Mouse (Mus musculus) c-Kit-positive CD71-negative TER-119-negative erythroid progenitor cells, embryonic 14.5 days (primary cell): ENCODE measurements around the gene Fam135a.
"Not testable (repeated sequence)": the region's sequence is repeated elsewhere in the genome, so short reads cannot be mapped to it uniquely, and the experiment has no call there.

Experiments used
- DNase-seq: peaks from one replicate; pipeline ENCODE4 v3.0.0-alpha.2; 2013; ENCODE audit warnings: low read depth

Fam135a gene

DNA sequence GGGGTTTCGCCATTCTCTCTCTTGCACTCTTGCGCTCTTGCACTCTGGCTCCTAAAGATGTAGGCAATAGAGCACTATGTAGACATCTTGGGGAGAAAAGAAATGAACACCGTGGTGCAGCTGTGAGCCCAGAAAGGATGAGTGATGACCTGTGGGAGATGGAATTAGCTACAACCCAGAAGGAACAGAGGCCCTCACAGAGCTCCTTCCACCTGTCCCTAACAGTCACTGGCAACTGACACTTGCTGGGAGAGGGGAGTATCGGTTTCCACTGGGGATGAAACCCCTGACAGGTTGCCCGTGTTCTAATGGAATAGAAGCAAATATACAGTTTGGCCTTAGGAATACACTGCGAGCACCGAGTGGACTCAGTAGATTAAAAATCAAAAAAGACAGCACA is 31.3 kb downstream of the Fam135a start:
- no peak for DNase-seq

- DNase-seq, result no peak
These were observed 33.4 kb downstream of the Fam135a start for GRCm38 (mm10) chr1:24066706-24067105.

DNA sequence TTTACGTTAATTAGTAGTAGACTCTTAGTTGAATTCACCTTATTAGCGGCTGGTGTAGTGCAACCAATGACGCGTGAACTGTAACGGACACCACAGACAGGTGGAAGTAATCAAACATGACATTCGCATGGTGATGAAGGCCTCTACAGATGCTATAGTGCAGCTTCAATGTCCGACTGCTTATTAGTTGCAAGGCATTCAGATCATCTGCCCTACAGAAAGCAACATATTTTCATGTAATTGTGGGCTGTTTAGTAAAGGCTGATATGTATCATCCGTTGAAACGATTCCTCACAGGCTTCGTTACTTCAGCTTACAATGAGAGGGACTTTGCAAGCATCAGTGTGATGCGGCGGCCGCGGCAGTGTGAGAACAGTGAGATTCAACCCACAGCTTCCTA is 44.4 kb downstream of the Fam135a start:
- DNase-seq, result no peak

GRCm38 (mm10) chr1:24046730-24047510 is 53.2 kb downstream of the Fam135a start:
- no peak for DNase-seq

- DNase-seq, result no peak
These were observed 54.5 kb downstream of the Fam135a start for GRCm38 (mm10) chr1:24045627-24046026.

DNA sequence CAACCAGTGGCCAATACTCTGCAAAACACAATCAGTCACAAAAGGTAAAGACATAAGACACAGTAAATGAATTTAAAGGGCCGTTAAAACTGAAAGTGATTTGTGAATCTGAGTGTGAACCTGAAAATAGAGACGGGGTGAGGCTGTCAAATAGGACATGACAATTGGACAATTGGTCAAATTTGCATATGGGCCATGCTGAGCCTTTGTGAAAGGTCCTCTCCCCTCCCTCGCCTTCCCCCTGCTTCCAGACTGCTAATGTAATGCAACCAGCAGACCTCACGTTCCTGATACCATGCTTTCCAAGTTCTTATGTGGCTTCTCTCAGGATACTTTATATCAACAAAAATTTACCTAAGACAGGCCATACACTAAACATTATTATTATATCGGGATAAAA is 57.1 kb downstream of the Fam135a start:
- no peak for DNase-seq

GRCm38 (mm10) chr1:24033759-24034423 is 66.2 kb downstream of the Fam135a start:
- DNase-seq, result no peak

DNA sequence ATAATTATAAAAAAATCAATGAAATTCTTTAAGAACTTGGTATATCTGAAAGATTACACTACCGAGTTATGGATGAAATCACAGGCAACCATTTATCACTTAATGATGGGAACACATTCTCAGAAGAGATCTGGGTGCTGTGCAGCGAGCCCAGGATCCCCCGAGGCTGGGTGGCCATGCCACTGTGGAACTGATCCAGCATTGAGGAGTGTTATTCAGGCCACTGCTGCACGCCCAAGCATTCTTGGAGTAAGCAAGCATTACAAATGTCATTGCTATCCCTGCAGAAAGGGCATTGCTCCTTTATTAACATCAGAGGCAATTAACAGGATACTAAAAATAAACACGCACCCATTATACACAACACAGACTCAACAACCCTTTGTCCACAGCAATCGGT is 89.3 kb downstream of the Fam135a start:
- DNase-seq, result no peak

DNA sequence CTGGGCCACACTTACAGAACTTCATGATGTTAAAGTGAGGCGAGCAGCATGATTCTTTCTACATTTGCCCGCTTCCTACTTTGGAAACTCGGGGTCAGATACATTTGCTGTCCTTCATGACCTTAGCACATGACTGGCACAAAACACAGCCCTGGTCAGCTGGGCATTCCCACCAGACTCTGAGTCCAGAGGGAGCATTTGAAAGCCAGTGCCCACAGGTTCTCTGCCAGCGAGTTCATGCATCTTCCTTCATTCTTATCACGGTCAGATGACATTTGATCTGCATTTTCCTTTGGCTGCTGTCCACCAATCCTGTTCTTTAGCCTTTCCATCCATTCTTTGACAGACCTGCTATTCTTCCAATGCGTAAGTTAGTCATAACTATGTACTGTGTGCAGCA is 90.1 kb downstream of the Fam135a start:
- no peak for DNase-seq

- DNase-seq, result no peak
These were observed 92.5 kb downstream of the Fam135a start for GRCm38 (mm10) chr1:24007621-24008020.

- DNase-seq, result peak; percentile 78
These were observed 94.9 kb downstream of the Fam135a start, which contains the start of gene Sdhaf4 for GRCm38 (mm10) chr1:24005070-24005804. Gene Sdhaf4 (minus strand): TSS chr1:24005656.

DNA sequence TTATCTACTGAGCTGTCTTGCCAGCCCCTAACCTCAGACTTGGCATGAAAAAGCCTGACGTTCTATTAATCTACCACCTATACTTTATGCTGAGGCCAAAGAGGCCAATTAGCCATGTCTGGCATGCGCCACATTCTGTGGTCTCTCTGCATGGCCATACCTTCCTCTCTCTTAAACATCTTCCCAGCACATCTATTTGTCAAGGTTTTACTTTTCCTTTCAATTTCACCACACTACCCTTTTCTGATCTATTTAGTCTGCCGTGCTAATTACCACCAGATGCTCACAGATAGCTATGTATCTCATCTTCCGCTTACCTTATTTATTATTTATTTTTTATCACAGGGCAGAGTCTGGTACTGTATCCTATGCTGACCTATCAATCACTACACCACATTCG is 100.8 kb downstream of the Fam135a start:
- no peak for DNase-seq

DNA sequence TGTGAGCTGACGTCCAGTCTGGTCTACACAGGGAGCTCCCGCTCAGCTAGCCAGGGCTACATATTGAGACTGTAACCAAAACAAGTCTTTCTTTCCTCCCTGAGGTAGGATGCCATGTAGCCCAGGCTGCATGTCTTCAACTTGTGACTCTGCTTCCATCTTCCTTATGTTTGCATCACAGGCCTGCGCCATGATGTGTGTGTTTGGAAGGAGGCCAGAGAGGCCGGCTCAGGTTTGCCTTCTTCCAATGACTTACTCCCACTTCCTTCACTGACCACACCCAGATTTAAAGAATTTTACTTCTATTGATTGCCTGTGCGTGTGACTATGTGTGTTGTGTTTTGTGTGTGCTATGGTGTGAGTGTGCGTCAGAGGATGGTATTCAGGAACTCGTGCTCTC is 101.3 kb downstream of the Fam135a start:
- no peak for DNase-seq

GRCm38 (mm10) chr1:23998120-23998810 is 101.9 kb downstream of the Fam135a start:
- no peak for DNase-seq

DNA sequence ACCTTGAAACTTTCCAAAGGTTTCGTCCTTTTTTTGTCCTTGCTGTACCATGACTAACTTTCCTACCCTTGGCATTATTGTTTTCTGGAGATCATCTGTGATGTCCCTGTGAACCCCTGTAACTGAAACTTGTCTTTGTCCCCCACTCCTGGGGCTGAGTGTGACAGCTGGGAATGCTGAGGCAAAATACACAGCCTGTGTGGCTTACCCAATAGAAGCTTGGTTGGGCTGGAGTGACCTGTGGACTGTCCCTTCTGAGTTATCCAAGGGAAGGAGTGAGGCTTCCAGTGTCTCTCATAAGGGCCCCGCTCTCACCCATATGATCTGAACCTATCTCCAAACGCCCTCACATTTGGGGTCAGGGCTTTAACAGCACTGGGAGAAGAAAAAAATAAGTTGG is 102.6 kb downstream of the Fam135a start:
- DNase-seq, result no peak

- no peak for DNase-seq
These were observed 104.7 kb downstream of the Fam135a start for GRCm38 (mm10) chr1:23995420-23995819.

- DNase-seq, result no peak
These were observed 117.0 kb downstream of the Fam135a start for GRCm38 (mm10) chr1:23983118-23983517.

- no peak for DNase-seq
These were observed 121.9 kb downstream of the Fam135a start for GRCm38 (mm10) chr1:23978281-23978680.

- not testable (repeated sequence) for DNase-seq
These were observed 129.0 kb downstream of the Fam135a start for GRCm38 (mm10) chr1:23971159-23971558.

- no peak for DNase-seq
These were observed 132.0 kb downstream of the Fam135a start for GRCm38 (mm10) chr1:23968027-23968725.

DNA sequence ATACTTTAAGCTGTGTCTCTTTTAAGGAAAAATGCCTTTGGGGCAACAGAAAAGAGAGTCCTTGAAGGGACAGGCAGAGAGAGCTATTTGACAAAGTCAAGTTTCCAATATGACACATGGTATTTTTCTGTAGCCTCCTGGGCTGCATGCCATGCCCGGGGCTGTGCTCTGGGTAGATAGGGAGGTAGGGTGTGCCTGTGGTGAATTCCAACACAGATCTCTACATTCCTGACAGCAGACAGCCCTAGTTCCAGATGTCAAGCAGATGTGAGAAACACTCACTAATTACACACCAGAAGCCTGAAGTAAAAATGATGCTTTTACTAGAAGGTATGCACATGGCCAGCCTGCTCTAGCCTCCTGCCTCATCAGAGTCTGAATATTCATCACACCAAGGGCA is 133.9 kb downstream of the Fam135a start:
- no peak for DNase-seq
